Mouse (Mus musculus): ENCODE results near the gene Rpp25. TPM values are rescaled to one million over a fixed set of nuclear protein-coding genes. Genes with fewer than 3 reads are reported as not detected.

The Rpp25 gene
- polyA plus RNA-seq, 1 experiment = 14.3 TPM

GRCm38 (mm10) chr9:57539550-57539949, 35.7 kb downstream of the Rpp25 start:
- H3K36me3 ChIP-seq (ENCODE audit: control insufficient read depth, insufficient read depth, low read length, poor library complexity, severe bottlenecking) = peaks cover 4% of the 10 kb centered on the region
- H3K27me3 ChIP-seq (ENCODE audit: control insufficient read depth, insufficient read depth, low read length, poor library complexity, severe bottlenecking) = no peaks in the 10 kb centered on the region
- no peak overlapping the region for H3K27ac ChIP-seq (ENCODE audit: insufficient read depth, low read length)
- H3K9me3 ChIP-seq (replicated peaks; ENCODE audit: control insufficient read depth, insufficient read depth, low read length, poor library complexity, severe bottlenecking) = no peaks in the 10 kb centered on the region
- TF ChIP-seq POLR2A (IDR thresholded peaks at IDR 0.05; ENCODE audit: insufficient read depth, low read length) (no peak), EP300 (IDR thresholded peaks at IDR 0.05; ENCODE audit: insufficient read depth, low read depth, low read length) (no peak), CTCF (IDR thresholded peaks at IDR 0.05; ENCODE audit: low read depth, low read length) (no peak)
- H3K9ac ChIP-seq (ENCODE audit: low read depth, poor library complexity, severe bottlenecking) = no peak overlapping the region
- no peak overlapping the region for H3K4me3 ChIP-seq (ENCODE audit: low read depth, low read length)
- H3K4me1 ChIP-seq (ENCODE audit: control insufficient read depth, insufficient read depth, low read length) = no peaks in the 10 kb centered on the region

GRCm38 (mm10) chr9:57541312-57541711, 37.5 kb downstream of the Rpp25 start:
- H3K9ac ChIP-seq (ENCODE audit: low read depth, poor library complexity, severe bottlenecking) = no peak overlapping the region
- H3K9me3 ChIP-seq (replicated peaks; ENCODE audit: control insufficient read depth, insufficient read depth, low read length, poor library complexity, severe bottlenecking) = no peaks in the 10 kb centered on the region
- TF ChIP-seq CTCF (IDR thresholded peaks at IDR 0.05; ENCODE audit: low read depth, low read length) (no peak), EP300 (IDR thresholded peaks at IDR 0.05; ENCODE audit: insufficient read depth, low read depth, low read length) (no peak), POLR2A (IDR thresholded peaks at IDR 0.05; ENCODE audit: insufficient read depth, low read length) (no peak)
- H3K4me3 ChIP-seq (ENCODE audit: low read depth, low read length) = no peak overlapping the region
- no peaks in the 10 kb centered on the region for H3K27me3 ChIP-seq (ENCODE audit: control insufficient read depth, insufficient read depth, low read length, poor library complexity, severe bottlenecking)
- peaks cover 7% of the 10 kb centered on the region for H3K36me3 ChIP-seq (ENCODE audit: control insufficient read depth, insufficient read depth, low read length, poor library complexity, severe bottlenecking)
- no peaks in the 10 kb centered on the region for H3K4me1 ChIP-seq (ENCODE audit: control insufficient read depth, insufficient read depth, low read length)
- H3K27ac ChIP-seq (ENCODE audit: insufficient read depth, low read length) = no peak overlapping the region

GRCm38 (mm10) chr9:57543951-57544350, 40.1 kb downstream of the Rpp25 start:
- Histone ChIP-seq H3K27ac (ENCODE audit: insufficient read depth, low read length) (no peak overlapping the region), H3K36me3 (ENCODE audit: control insufficient read depth, insufficient read depth, low read length, poor library complexity, severe bottlenecking) (peaks cover 7% of the 10 kb centered on the region)
- TF ChIP-seq EP300 (IDR thresholded peaks at IDR 0.05; ENCODE audit: insufficient read depth, low read depth, low read length) = no peak
- no peak for TF ChIP-seq POLR2A (IDR thresholded peaks at IDR 0.05; ENCODE audit: insufficient read depth, low read length)

GRCm38 (mm10) chr9:57547287-57547686, 43.5 kb downstream of the Rpp25 start:
- Histone ChIP-seq H3K4me1 (ENCODE audit: control insufficient read depth, insufficient read depth, low read length) (no peaks in the 10 kb centered on the region), H3K9ac (ENCODE audit: low read depth, poor library complexity, severe bottlenecking) (no peak overlapping the region), H3K27ac (ENCODE audit: insufficient read depth, low read length) (no peak overlapping the region), H3K36me3 (ENCODE audit: control insufficient read depth, insufficient read depth, low read length, poor library complexity, severe bottlenecking) (peaks cover 10% of the 10 kb centered on the region), H3K27me3 (ENCODE audit: control insufficient read depth, insufficient read depth, low read length, poor library complexity, severe bottlenecking) (no peaks in the 10 kb centered on the region), H3K4me3 (ENCODE audit: low read depth, low read length) (no peak overlapping the region), H3K9me3 (replicated peaks; ENCODE audit: control insufficient read depth, insufficient read depth, low read length, poor library complexity, severe bottlenecking) (no peaks in the 10 kb centered on the region)
- TF ChIP-seq CTCF (IDR thresholded peaks at IDR 0.05; ENCODE audit: low read depth, low read length) (no peak), EP300 (IDR thresholded peaks at IDR 0.05; ENCODE audit: insufficient read depth, low read depth, low read length) (no peak), POLR2A (IDR thresholded peaks at IDR 0.05; ENCODE audit: insufficient read depth, low read length) (no peak)

More at GRCm38 (mm10) chr9:57543951-57544350, 40.1 kb downstream of the Rpp25 start:
- no peak overlapping the region for H3K4me3 ChIP-seq (ENCODE audit: low read depth, low read length)
- H3K27me3 ChIP-seq (ENCODE audit: control insufficient read depth, insufficient read depth, low read length, poor library complexity, severe bottlenecking) = no peaks in the 10 kb centered on the region
- H3K9me3 ChIP-seq (replicated peaks; ENCODE audit: control insufficient read depth, insufficient read depth, low read length, poor library complexity, severe bottlenecking) = no peaks in the 10 kb centered on the region
- no peaks in the 10 kb centered on the region for H3K4me1 ChIP-seq (ENCODE audit: control insufficient read depth, insufficient read depth, low read length)
- H3K9ac ChIP-seq (ENCODE audit: low read depth, poor library complexity, severe bottlenecking) = no peak overlapping the region

GRCm38 (mm10) chr9:57547869-57548268, 44.0 kb downstream of the Rpp25 start:
- Histone ChIP-seq H3K9ac (ENCODE audit: low read depth, poor library complexity, severe bottlenecking) (no peak overlapping the region), H3K36me3 (ENCODE audit: control insufficient read depth, insufficient read depth, low read length, poor library complexity, severe bottlenecking) (peaks cover 10% of the 10 kb centered on the region), H3K4me3 (ENCODE audit: low read depth, low read length) (no peak overlapping the region), H3K27ac (ENCODE audit: insufficient read depth, low read length) (no peak overlapping the region), H3K4me1 (ENCODE audit: control insufficient read depth, insufficient read depth, low read length) (no peaks in the 10 kb centered on the region), H3K27me3 (ENCODE audit: control insufficient read depth, insufficient read depth, low read length, poor library complexity, severe bottlenecking) (no peaks in the 10 kb centered on the region), H3K9me3 (replicated peaks; ENCODE audit: control insufficient read depth, insufficient read depth, low read length, poor library complexity, severe bottlenecking) (no peaks in the 10 kb centered on the region)
- TF ChIP-seq EP300 (IDR thresholded peaks at IDR 0.05; ENCODE audit: insufficient read depth, low read depth, low read length) (no peak), CTCF (IDR thresholded peaks at IDR 0.05; ENCODE audit: low read depth, low read length) (no peak), POLR2A (IDR thresholded peaks at IDR 0.05; ENCODE audit: insufficient read depth, low read length) (no peak)

- no peak overlapping the region for H3K9ac ChIP-seq (ENCODE audit: low read depth, poor library complexity, severe bottlenecking)
- TF ChIP-seq CTCF (IDR thresholded peaks at IDR 0.05; ENCODE audit: low read depth, low read length) (no peak), POLR2A (IDR thresholded peaks at IDR 0.05; ENCODE audit: insufficient read depth, low read length) (no peak), EP300 (IDR thresholded peaks at IDR 0.05; ENCODE audit: insufficient read depth, low read depth, low read length) (no peak)
- H3K4me3 ChIP-seq (ENCODE audit: low read depth, low read length) = no peak overlapping the region
- no peak overlapping the region for H3K27ac ChIP-seq (ENCODE audit: insufficient read depth, low read length)
- H3K4me1 ChIP-seq (ENCODE audit: control insufficient read depth, insufficient read depth, low read length) = peaks cover 5% of the 10 kb centered on the region
- no peaks in the 10 kb centered on the region for H3K9me3 ChIP-seq (replicated peaks; ENCODE audit: control insufficient read depth, insufficient read depth, low read length, poor library complexity, severe bottlenecking)
- peaks cover 6% of the 10 kb centered on the region for H3K36me3 ChIP-seq (ENCODE audit: control insufficient read depth, insufficient read depth, low read length, poor library complexity, severe bottlenecking)
- H3K27me3 ChIP-seq (ENCODE audit: control insufficient read depth, insufficient read depth, low read length, poor library complexity, severe bottlenecking) = no peaks in the 10 kb centered on the region
These were observed 45.4 kb downstream of the Rpp25 start for GRCm38 (mm10) chr9:57549186-57549585.
